Mouse (Mus musculus): ENCODE results near the gene Cdkal1. TPM values are rescaled to one million over a fixed set of nuclear protein-coding genes. Genes with fewer than 3 reads are reported as not detected.
A peak's percentile ranks its signal among the peaks of the same experiment; 100 is the strongest.

Gene Cdkal1
- polyA plus RNA-seq, 2 experiments = 2.0 to 7.7 TPM

DNA sequence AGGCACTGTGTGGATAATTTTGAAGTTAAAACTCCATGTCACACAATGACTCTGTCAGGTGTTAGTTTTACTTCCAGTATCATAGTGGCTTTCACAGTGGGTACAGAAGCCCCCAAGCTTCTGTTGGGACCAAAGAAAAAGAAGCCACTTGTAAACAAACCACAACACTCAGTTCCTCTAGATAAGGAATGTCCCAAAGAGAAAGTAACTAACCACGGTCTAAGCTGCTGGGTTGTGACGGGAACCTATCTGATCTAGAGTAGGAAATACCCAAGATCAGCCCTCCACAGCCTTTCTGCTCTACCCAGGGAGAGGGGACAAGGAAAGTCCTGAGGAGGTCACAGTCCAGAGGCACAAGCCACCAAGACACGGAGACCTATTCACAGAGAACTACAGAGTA lies 99.4 kb downstream of the Cdkal1 start:
- TF ChIP-seq EP300 (IDR thresholded peaks at IDR 0.05; ENCODE audit: low read depth) (no peak), CTCF (IDR thresholded peaks at IDR 0.05; ENCODE audit: low read depth) (no peak)
- Histone ChIP-seq H3K36me3 (replicated peaks; ENCODE audit: control insufficient read depth, insufficient read depth, low read depth) (no peaks in the 10 kb centered on the region), H3K4me2 (ENCODE audit: low read depth) (peak overlapping the region; percentile 38), H3K9ac (replicated peaks) (no peak overlapping the region), H3K4me1 (replicated peaks; ENCODE audit: control insufficient read depth in 2 of 2, insufficient read depth in 2 of 2, low read length in 1 of 2) (peaks cover 0 to 18% of the 10 kb centered on the region in 2 experiments; a peak in 3 of 4 replicates), H3K27me3 (ENCODE audit: control insufficient read depth, insufficient read depth, low read length) (no peaks in the 10 kb centered on the region), H3K4me3 (ENCODE audit: insufficient read depth in 1 of 2, low read depth in 2 of 2, low read length in 2 of 2) (peak overlapping the region in 1 of 2 experiments; percentile 16; a peak in 1 of 4 replicates), H3K27ac (no peak overlapping the region), H3K9me3 (ENCODE audit: control insufficient read depth, low read length) (no peaks in the 10 kb centered on the region)
- DNase-seq (ENCODE audit: low read depth in 3 of 3, low spot score in 3 of 3) = peak; percentile 9 to 22 (median 14)
- peak; percentile 57 for ATAC-seq (ENCODE audit: insufficient read depth)
- 3% methylated on average over 3 of the region's 3 CpGs for WGBS (ENCODE audit: insufficient replicate concordance)

DNA sequence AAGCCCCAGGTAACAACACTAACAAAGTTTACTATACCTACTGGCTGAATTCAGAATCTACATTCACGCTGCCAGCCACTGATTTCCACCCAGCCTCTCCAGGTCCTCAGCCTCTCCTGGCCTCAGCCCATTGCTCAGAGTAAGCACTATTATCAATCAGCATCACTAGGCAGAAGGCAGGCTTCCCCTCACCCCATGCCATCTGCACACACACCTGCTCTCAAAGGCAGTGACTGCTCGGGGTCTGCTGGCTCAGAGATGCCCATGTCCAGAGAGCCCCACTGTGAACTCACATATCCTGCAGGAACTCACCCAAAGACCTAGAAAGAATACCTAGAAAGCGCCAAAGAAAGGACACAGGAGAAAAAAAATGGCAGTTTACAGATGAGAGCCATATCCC lies 102.2 kb downstream of the Cdkal1 start:
- TF ChIP-seq CTCF (IDR thresholded peaks at IDR 0.05; ENCODE audit: low read depth) (no peak), EP300 (IDR thresholded peaks at IDR 0.05; ENCODE audit: low read depth) (no peak)
- Histone ChIP-seq H3K36me3 (replicated peaks; ENCODE audit: control insufficient read depth, insufficient read depth, low read depth) (no peaks in the 10 kb centered on the region), H3K9me3 (ENCODE audit: control insufficient read depth, low read length) (no peaks in the 10 kb centered on the region), H3K4me2 (ENCODE audit: low read depth) (no peak overlapping the region), H3K9ac (replicated peaks) (no peak overlapping the region), H3K27ac (no peak overlapping the region), H3K4me1 (replicated peaks; ENCODE audit: control insufficient read depth in 2 of 2, insufficient read depth in 2 of 2, low read length in 1 of 2) (peaks cover 0 to 10% of the 10 kb centered on the region in 2 experiments; a peak in 3 of 4 replicates), H3K27me3 (ENCODE audit: control insufficient read depth, insufficient read depth, low read length) (no peaks in the 10 kb centered on the region), H3K4me3 (ENCODE audit: insufficient read depth in 1 of 2, low read depth in 2 of 2, low read length in 2 of 2) (no peak overlapping the region)
- DNase-seq (ENCODE audit: low read depth in 3 of 3, low spot score in 3 of 3) (no peak), ATAC-seq (ENCODE audit: insufficient read depth) (no peak)
- 62% methylated on average over 3 of the region's 3 CpGs for WGBS (ENCODE audit: insufficient replicate concordance)

GRCm38 (mm10) chr13:29752061-29752460 lies 103.4 kb downstream of the Cdkal1 start:
- H3K27me3 ChIP-seq (ENCODE audit: control insufficient read depth, insufficient read depth, low read length) = no peaks in the 10 kb centered on the region
- H3K9me3 ChIP-seq (ENCODE audit: control insufficient read depth, low read length) = no peaks in the 10 kb centered on the region
- TF ChIP-seq CTCF (IDR thresholded peaks at IDR 0.05; ENCODE audit: low read depth) = no peak
- no peak for TF ChIP-seq EP300 (IDR thresholded peaks at IDR 0.05; ENCODE audit: low read depth)
- no peak for ATAC-seq (ENCODE audit: insufficient read depth)
- DNase-seq (ENCODE audit: low read depth in 3 of 3, low spot score in 3 of 3) = no peak
- H3K27ac ChIP-seq = no peak overlapping the region
- 72% methylated on average over 6 of the region's 6 CpGs for WGBS (ENCODE audit: insufficient replicate concordance)
- H3K4me3 ChIP-seq (ENCODE audit: insufficient read depth in 1 of 2, low read depth in 2 of 2, low read length in 2 of 2) = no peak overlapping the region
- no peak overlapping the region for H3K9ac ChIP-seq (replicated peaks)
- no peak overlapping the region for H3K4me2 ChIP-seq (ENCODE audit: low read depth)
- H3K36me3 ChIP-seq (replicated peaks; ENCODE audit: control insufficient read depth, insufficient read depth, low read depth) = no peaks in the 10 kb centered on the region
- peaks cover 0 to 9% of the 10 kb centered on the region in 2 experiments; a peak in 3 of 4 replicates for H3K4me1 ChIP-seq (replicated peaks; ENCODE audit: control insufficient read depth in 2 of 2, insufficient read depth in 2 of 2, low read length in 1 of 2)

DNA sequence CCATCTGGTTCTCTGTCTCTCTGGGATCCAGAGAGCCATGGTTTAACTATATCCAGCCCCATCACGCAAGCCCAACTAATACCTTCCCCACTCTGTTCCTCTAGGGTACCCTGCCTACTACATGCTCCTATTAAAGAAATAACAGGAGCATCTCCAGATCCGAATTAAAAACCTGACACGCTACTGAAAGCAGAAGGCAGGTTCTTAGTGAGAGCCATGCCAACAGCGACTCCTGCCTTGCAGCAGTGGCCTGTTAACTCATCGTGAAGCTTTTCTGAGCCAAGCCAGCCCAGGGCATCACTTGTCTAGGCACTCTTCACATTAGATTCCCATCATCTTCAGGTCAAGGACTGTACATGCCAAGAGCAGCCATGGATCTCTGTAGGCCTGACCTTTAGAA lies 104.3 kb downstream of the Cdkal1 start:
- WGBS (ENCODE audit: insufficient replicate concordance) = 82% methylated on average over 5 of the region's 5 CpGs
- Histone ChIP-seq H3K4me3 (ENCODE audit: insufficient read depth in 1 of 2, low read depth in 2 of 2, low read length in 2 of 2) (no peak overlapping the region), H3K36me3 (replicated peaks; ENCODE audit: control insufficient read depth, insufficient read depth, low read depth) (no peaks in the 10 kb centered on the region), H3K4me1 (replicated peaks; ENCODE audit: control insufficient read depth in 2 of 2, insufficient read depth in 2 of 2, low read length in 1 of 2) (peaks cover 0 to 5% of the 10 kb centered on the region in 2 experiments; a peak in 2 of 4 replicates), H3K27ac (no peak overlapping the region), H3K9ac (replicated peaks) (no peak overlapping the region), H3K4me2 (ENCODE audit: low read depth) (no peak overlapping the region), H3K27me3 (ENCODE audit: control insufficient read depth, insufficient read depth, low read length) (no peaks in the 10 kb centered on the region), H3K9me3 (ENCODE audit: control insufficient read depth, low read length) (no peaks in the 10 kb centered on the region)
- DNase-seq (ENCODE audit: low read depth in 3 of 3, low spot score in 3 of 3) (no peak), ATAC-seq (ENCODE audit: insufficient read depth) (no peak)
- TF ChIP-seq CTCF (IDR thresholded peaks at IDR 0.05; ENCODE audit: low read depth) = no peak
- no peak for TF ChIP-seq EP300 (IDR thresholded peaks at IDR 0.05; ENCODE audit: low read depth)

- Histone ChIP-seq H3K4me2 (ENCODE audit: low read depth) (no peak overlapping the region), H3K9ac (replicated peaks) (no peak overlapping the region), H3K4me3 (ENCODE audit: insufficient read depth in 1 of 2, low read depth in 2 of 2, low read length in 2 of 2) (no peak overlapping the region), H3K27ac (no peak overlapping the region), H3K4me1 (replicated peaks; ENCODE audit: control insufficient read depth in 2 of 2, insufficient read depth in 2 of 2, low read length in 1 of 2) (no peaks in the 10 kb centered on the region), H3K36me3 (replicated peaks; ENCODE audit: control insufficient read depth, insufficient read depth, low read depth) (no peaks in the 10 kb centered on the region), H3K9me3 (ENCODE audit: control insufficient read depth, low read length) (no peaks in the 10 kb centered on the region), H3K27me3 (ENCODE audit: control insufficient read depth, insufficient read depth, low read length) (no peaks in the 10 kb centered on the region)
- TF ChIP-seq EP300 (IDR thresholded peaks at IDR 0.05; ENCODE audit: low read depth) (no peak), CTCF (IDR thresholded peaks at IDR 0.05; ENCODE audit: low read depth) (no peak)
- DNase-seq (ENCODE audit: low read depth in 3 of 3, low spot score in 3 of 3) (no peak), ATAC-seq (ENCODE audit: insufficient read depth) (no peak)
- WGBS (ENCODE audit: insufficient replicate concordance) = 69% methylated on average over 3 of the region's 3 CpGs
These were observed 108.2 kb downstream of the Cdkal1 start for GRCm38 (mm10) chr13:29747347-29747647.

All from liver, embryonic 14.5 days (tissue).